Mouse (Mus musculus) lung, embryonic 14.5 days (tissue): ENCODE results near the gene Bclaf1. TPM values are rescaled to one million over a fixed set of nuclear protein-coding genes. Genes with fewer than 3 reads are reported as not detected.
A peak's percentile ranks its signal among the peaks of the same experiment; 100 is the strongest.

Source experiments
- ATAC-seq: fragments of 200-750 bp; cut with Nextera tagmentation; 2 replicates; pipeline ENCODE4 v1.8.0; 2017; ENCODE audit warnings: mild to moderate bottlenecking, moderate TSS enrichment, moderate library complexity; ENCODE audit not compliant: insufficient read depth
- DNase-seq: peaks from one replicate; pipeline ENCODE4 v3.0.0-alpha.2; 2015
- H3K27ac ChIP-seq: fragments of 300-500 bp; sonication (generic); 2 replicates; pipeline ENCODE4 v1.5.1; 2014; ENCODE audit warnings: low read depth, mild to moderate bottlenecking, moderate library complexity
- H3K27me3 ChIP-seq: fragments of 300-500 bp; sonication (generic); 2 replicates; pipeline ENCODE4 v1.6.1; 2014; ENCODE audit warnings: low read length, control low read depth; ENCODE audit not compliant: insufficient read depth
- H3K36me3 ChIP-seq: fragments of 300-500 bp; sonication (generic); 2 replicates; pipeline ENCODE4 v1.6.1; 2014; ENCODE audit warnings: control low read depth; ENCODE audit not compliant: insufficient read depth
- H3K4me1 ChIP-seq: fragments of 300-500 bp; sonication (generic); 2 replicates; pipeline ENCODE4 v1.6.1; 2014; ENCODE audit warnings: antibody characterized with exemption, control low read depth; ENCODE audit not compliant: insufficient read depth
- H3K4me2 ChIP-seq: fragments of 300-500 bp; sonication (generic); 2 replicates; pipeline ENCODE4 v1.6.1; 2014; ENCODE audit warnings: mild to moderate bottlenecking
- H3K4me3 ChIP-seq: fragments of 300-500 bp; sonication (generic); 2 replicates; pipeline ENCODE4 v1.5.1; 2014; ENCODE audit warnings: low read depth, low read length
- H3K9ac ChIP-seq: fragments of 300-500 bp; sonication (generic); 2 replicates; pipeline ENCODE4 v1.6.1; 2014
- H3K9me3 ChIP-seq: fragments of 300-500 bp; sonication (generic); 2 replicates; pipeline ENCODE4 v1.6.1; 2016; ENCODE audit warnings: low read depth, low read length, control low read depth
- CTCF ChIP-seq: IDR thresholded peaks from 2 replicates; pipeline ENCODE4 v1.5.1; 2016; ENCODE audit warnings: antibody characterized with exemption, low read depth
- WGBS: fragments of 180-500 bp; shearing (Covaris S2); extraction: QIAGEN DNeasy Blood & Tissue Kit; methylation state at CpG from one replicate; pipeline ENCODE4 v1.1.7; 2014; 5-methylcytosine and 5-hydroxymethylcytosine counted together
- polyA plus RNA-seq: library from polyadenylated mRNA; unstranded; fragments of >200 nt; fragmentation: Nextera tagmentation; extraction: Ambion mirVana; gene quantifications from 2 replicates; pipeline ENCODE4 v1.2.1, GENCODE M21; 2014

Bclaf1 gene
- polyA plus RNA-seq, 1 experiment from 2014 or later: 151 TPM

DNA sequence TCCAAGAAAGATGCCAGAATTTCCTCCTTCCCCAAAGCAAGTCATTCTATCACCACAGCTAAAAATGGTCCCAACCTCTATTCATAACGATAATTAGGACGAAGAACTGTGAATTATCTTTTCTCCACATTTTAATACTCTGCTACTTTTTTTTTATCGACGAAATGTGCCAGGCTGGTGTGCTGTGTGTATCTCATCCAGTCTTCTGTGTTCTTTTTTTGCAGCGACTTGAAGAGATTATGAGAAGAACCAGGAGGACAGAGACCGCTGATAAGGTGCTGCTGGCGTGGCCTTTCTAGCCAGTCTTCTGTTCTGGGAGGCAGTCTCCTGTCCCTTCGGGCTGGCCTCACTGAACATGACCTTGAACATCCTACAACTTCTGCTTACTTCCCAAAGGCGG, 38.2 kb upstream of the Bclaf1 start:
- Histone ChIP-seq H3K9me3 (no peaks in the 10 kb centered on the region), H3K27me3 (no peaks in the 10 kb centered on the region), H3K9ac (no peak overlapping the region), H3K36me3 (no peaks in the 10 kb centered on the region), H3K4me2 (no peak overlapping the region), H3K4me1 (no peaks in the 10 kb centered on the region), H3K27ac (no peak overlapping the region), H3K4me3 (no peak overlapping the region)
- ATAC-seq (no peak), DNase-seq (no peak)
- TF ChIP-seq CTCF: no peak
- WGBS: 78% methylated on average over 9 of the region's 9 CpGs

DNA sequence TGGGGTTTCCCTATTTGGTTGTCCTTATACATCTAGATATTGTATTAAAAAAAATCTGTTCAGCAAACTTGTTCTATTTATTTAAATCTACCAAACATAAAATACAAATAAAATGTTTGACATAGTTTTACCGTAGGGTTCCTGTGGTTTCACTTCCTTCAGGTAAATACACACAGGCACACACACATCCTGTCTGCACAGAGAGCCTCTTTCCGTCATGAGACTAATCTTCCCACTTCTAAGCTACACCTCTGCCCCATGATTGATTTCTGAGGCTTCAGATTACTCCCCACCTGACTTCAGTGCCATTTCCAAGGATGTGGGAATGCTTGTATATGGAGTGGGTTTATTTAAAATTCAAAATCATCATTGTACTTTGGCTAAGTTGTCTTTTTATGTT, 30.8 kb upstream of the Bclaf1 start:
- Histone ChIP-seq H3K9me3 (no peaks in the 10 kb centered on the region), H3K27ac (no peak overlapping the region), H3K4me1 (peaks cover 9% of the 10 kb centered on the region), H3K36me3 (no peaks in the 10 kb centered on the region), H3K27me3 (no peaks in the 10 kb centered on the region), H3K4me3 (no peak overlapping the region), H3K9ac (no peak overlapping the region), H3K4me2 (no peak overlapping the region)
- 23% methylated on average over 2 of the region's 2 CpGs for WGBS
- no peak for TF ChIP-seq CTCF
- ATAC-seq (no peak), DNase-seq (no peak)

DNA sequence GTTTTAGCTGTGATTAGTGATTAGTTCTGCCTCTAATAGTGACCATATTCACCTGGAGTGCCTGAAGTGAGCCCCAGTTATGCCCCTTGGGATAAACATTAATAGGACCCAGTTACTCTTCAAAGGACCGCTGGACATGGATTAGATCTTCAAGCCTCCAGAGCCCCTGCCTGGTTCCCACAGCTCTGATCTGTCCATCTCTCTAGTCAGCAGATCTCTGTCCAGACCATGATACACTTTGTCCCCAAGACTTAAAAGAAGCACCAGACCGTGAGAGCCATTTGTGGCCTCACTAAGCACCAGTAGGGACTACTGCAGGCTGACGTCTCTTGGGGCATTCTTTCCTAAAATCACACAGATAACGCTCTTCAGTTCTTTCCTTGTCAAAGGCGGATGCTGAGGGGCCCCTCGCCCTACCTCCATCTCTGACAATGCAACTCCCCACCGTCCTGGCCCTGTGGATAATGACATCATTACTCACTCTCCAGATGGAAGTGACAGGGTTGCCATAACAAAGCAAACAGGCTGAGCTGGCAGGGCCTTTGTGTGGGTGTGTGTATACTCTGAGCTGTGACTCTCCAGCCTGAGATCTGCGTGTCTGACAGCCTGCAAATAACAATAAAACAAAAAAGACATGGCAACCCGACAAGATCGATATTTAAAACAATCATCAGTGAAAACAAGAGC, 26.8 kb upstream of the Bclaf1 start:
- H3K4me3 ChIP-seq: no peak overlapping the region
- H3K27ac ChIP-seq: no peak overlapping the region
- ATAC-seq: peak; percentile 64
- no peak overlapping the region for H3K9ac ChIP-seq
- no peak for TF ChIP-seq CTCF
- no peaks in the 10 kb centered on the region for H3K9me3 ChIP-seq
- H3K27me3 ChIP-seq: no peaks in the 10 kb centered on the region
- H3K4me2 ChIP-seq: no peak overlapping the region
- H3K36me3 ChIP-seq: no peaks in the 10 kb centered on the region
- peaks cover 9% of the 10 kb centered on the region for H3K4me1 ChIP-seq
- peak; percentile 62 for DNase-seq
- WGBS: 9% methylated on average over 10 of the region's 10 CpGs

DNA sequence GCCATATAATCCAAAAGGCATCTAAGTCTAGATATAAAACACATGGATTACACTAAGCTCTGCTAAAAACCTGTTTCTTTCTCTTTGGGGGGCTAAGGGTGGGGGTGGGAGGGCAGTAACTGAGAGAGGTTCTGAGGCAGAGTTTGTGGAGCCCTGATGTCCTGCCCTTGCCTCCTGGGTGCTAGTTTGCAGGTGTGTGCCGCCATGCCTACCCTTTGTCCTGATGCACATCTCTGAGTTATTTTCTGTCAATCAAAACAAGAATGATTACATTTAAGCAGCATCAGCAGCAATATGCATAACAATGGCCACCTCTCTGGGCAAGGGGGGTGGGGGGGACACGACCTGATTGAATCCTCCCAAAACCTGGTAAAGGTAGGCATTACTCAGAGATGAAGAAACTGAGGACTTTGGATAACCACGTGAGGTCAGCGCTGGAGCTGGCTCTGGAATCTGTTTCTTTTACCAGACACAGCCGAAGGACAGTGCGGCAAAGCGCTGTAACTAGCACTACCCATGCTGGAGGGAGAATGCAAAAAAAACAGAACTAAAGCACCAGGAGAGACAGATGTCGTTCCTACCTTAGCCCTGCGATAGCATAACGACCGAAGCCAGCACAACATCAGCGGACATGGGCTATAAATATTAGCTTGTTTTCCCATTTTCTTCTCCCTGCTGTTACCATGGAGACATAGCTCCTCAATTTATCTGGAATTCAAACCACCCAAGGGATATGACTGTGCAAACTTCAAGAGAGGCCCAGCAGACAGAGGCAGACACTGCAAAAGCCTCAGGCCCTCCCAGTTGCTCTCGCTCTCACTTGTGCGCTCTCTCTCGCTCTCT, 26.1 kb upstream of the Bclaf1 start:
- H3K27me3 ChIP-seq: no peaks in the 10 kb centered on the region
- TF ChIP-seq CTCF: no peak
- no peaks in the 10 kb centered on the region for H3K9me3 ChIP-seq
- H3K36me3 ChIP-seq: no peaks in the 10 kb centered on the region
- H3K4me3 ChIP-seq: no peak overlapping the region
- 28% methylated on average over 15 of the region's 15 CpGs for WGBS
- no peak overlapping the region for H3K27ac ChIP-seq
- DNase-seq: peak; percentile 21
- ATAC-seq: peak; percentile 50; the same call in 1 of the 2 replicates
- H3K9ac ChIP-seq: no peak overlapping the region
- peaks cover 9% of the 10 kb centered on the region for H3K4me1 ChIP-seq
- peak overlapping the region; percentile 33; the same call in 1 of the 2 replicates for H3K4me2 ChIP-seq

DNA sequence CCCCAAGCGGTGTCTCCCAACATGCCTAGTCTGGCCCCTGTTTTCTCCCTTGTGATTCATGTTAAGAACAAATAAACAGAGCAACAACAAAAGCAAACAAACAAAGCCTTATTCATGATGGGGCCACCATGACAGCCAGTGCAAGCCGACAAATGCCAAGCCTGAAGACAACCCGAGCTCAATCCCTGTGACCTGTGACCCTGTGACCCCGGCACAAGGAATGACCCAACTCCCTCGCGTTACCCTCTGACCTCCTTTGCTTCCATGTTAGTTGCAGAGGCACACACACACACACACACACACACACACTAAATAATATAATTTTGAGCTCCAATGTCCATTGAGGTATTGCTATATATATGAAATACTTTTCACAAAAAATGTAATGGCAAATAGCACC, 24.9 kb upstream of the Bclaf1 start:
- ATAC-seq: no peak
- H3K9me3 ChIP-seq: no peaks in the 10 kb centered on the region
- WGBS: 47% methylated on average over 6 of the region's 6 CpGs
- no peak for DNase-seq
- no peak overlapping the region for H3K9ac ChIP-seq
- peaks cover 9% of the 10 kb centered on the region for H3K4me1 ChIP-seq
- no peak for TF ChIP-seq CTCF
- no peak overlapping the region for H3K4me2 ChIP-seq
- H3K27ac ChIP-seq: no peak overlapping the region
- no peaks in the 10 kb centered on the region for H3K27me3 ChIP-seq
- no peaks in the 10 kb centered on the region for H3K36me3 ChIP-seq
- no peak overlapping the region for H3K4me3 ChIP-seq

DNA sequence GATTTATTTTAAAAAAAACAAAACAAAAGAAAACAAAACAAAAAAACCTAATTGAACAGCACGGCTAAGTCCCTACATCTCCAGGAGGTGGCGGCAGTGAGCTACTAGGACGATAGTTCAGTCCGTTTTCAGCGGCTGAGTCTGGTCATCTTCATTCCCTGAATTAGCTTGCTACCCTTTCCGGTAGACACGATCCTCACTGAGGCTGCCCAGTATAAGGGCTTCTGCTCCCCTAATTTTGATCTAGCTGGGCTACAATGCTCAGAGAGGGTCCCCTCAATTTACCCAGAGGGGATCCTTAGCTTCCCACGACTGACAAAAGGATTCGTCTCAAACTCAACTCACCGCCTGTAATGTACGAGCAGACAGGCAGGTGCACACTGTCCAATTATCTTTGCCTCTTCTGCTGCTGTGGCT, 21.8 kb upstream of the Bclaf1 start:
- no peaks in the 10 kb centered on the region for H3K36me3 ChIP-seq
- TF ChIP-seq CTCF: peak; percentile 89
- DNase-seq: peak; percentile 95
- H3K4me3 ChIP-seq: peak overlapping the region; percentile 8; the same call in 1 of the 2 replicates
- no peak overlapping the region for H3K27ac ChIP-seq
- H3K4me2 ChIP-seq: peak overlapping the region; percentile 55
- peaks cover 8% of the 10 kb centered on the region for H3K4me1 ChIP-seq
- no peaks in the 10 kb centered on the region for H3K27me3 ChIP-seq
- peak; percentile 57; the same call in 1 of the 2 replicates for ATAC-seq
- H3K9ac ChIP-seq: 0 out of 2 replicates have a peak overlapping the region, but pooled peaks have one; percentile 30
- H3K9me3 ChIP-seq: no peaks in the 10 kb centered on the region
- 16% methylated on average over 11 of the region's 11 CpGs for WGBS

DNA sequence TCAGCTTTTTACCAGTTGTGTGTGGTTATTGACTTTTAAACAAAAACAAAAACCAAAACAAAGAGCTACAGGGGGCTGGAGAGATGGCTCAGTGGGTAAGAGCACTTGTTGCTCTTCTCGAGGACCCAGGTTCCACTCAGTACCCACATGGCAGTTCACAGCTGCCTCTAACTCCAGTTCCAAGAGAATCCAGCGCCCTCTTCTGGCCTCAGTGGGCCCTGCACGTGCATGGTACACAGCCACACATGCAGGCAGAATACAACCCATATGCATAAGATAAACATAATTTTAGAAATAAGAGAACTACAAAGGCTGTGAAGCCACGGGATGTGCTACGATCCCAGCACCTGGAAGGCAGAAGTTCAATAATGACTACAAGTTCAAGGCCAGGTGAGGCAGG, 16.3 kb upstream of the Bclaf1 start:
- WGBS: 64% methylated on average over 5 of the region's 5 CpGs
- Histone ChIP-seq H3K36me3 (no peaks in the 10 kb centered on the region), H3K9ac (no peak overlapping the region), H3K27ac (no peak overlapping the region), H3K4me3 (no peak overlapping the region), H3K27me3 (no peaks in the 10 kb centered on the region), H3K9me3 (no peaks in the 10 kb centered on the region), H3K4me1 (no peaks in the 10 kb centered on the region), H3K4me2 (no peak overlapping the region)
- DNase-seq: no peak
- peak; percentile 32 for TF ChIP-seq CTCF
- ATAC-seq: no peak
